Mouse (Mus musculus) CD4-positive, CD25-positive, alpha-beta regulatory T cell, adult 2 months (primary cell): ENCODE results near the gene Olfr159.

ENCODE experiments used
- DNase-seq: peaks from one replicate; pipeline ENCODE4 v3.0.0-alpha.2; 2012; ENCODE audit warnings: low read depth, low spot score

Gene Olfr159

GRCm38 (mm10) chr4:43729794-43730550 lies 40.8 kb downstream of the Olfr159 start, which contains the start of gene Spaar:
Gene Spaar, plus strand, starts transcription at chr4:43730034.
- no peak for DNase-seq

- no peak for DNase-seq
Observed at GRCm38 (mm10) chr4:43729126-43729525, 41.7 kb downstream of the Olfr159 start.

- no peak for DNase-seq
Observed at GRCm38 (mm10) chr4:43728576-43728954, 42.2 kb downstream of the Olfr159 start.

GRCm38 (mm10) chr4:43727718-43728575 lies 42.9 kb downstream of the Olfr159 start:
- no peak for DNase-seq

GRCm38 (mm10) chr4:43726995-43727394 lies 43.8 kb downstream of the Olfr159 start, which contains the start of gene Hrct1:
Gene Hrct1, plus strand, starts transcription at chr4:43727188.
- no peak for DNase-seq

GRCm38 (mm10) chr4:43726228-43726993 lies 44.4 kb downstream of the Olfr159 start:
- no peak for DNase-seq

GRCm38 (mm10) chr4:43724764-43725163 lies 46.0 kb downstream of the Olfr159 start:
- peak; percentile 34 for DNase-seq

- no peak for DNase-seq
Observed at GRCm38 (mm10) chr4:43722191-43722590, 48.6 kb downstream of the Olfr159 start.

- no peak for DNase-seq
Observed at GRCm38 (mm10) chr4:43720491-43721228, 50.1 kb downstream of the Olfr159 start.
